ENCODE assay signal across 8 mouse cellular contexts in genomic region chr17:88508846-88509508, GRCm38 (mm10). TPM values are rescaled to one million over a fixed set of nuclear protein-coding genes. Genes with fewer than 3 reads are reported as not detected.
DNase-seq lines count a peak whose midpoint lies in the region; ATAC-seq and TF ChIP-seq lines count a peak whose summit lies in the region.

No protein-coding gene starts in this region.

- no peaks in the 10 kb centered on the region for H3K36me3 ChIP-seq in embryonic facial prominence, embryonic 13.5 days
- no peaks in the 10 kb centered on the region for H3K36me3 ChIP-seq in limb, embryonic 14.5 days (ENCODE audit: control insufficient read depth, insufficient read depth, low read length)
- H3K36me3 ChIP-seq in myocyte (ENCODE audit: control insufficient read depth, insufficient read depth) = no peaks in the 10 kb centered on the region

- H3K9me3 ChIP-seq in embryonic facial prominence, embryonic 13.5 days = no peaks in the 10 kb centered on the region
- H3K9me3 ChIP-seq in limb, embryonic 14.5 days (ENCODE audit: control insufficient read depth, low read length) = no peaks in the 10 kb centered on the region

- no peaks in the 10 kb centered on the region for H3K79me2 ChIP-seq in myocyte (ENCODE audit: control insufficient read depth, insufficient read depth)

- TF ChIP-seq POLR2A in limb, embryonic 14.5 days (IDR thresholded peaks at IDR 0.05; ENCODE audit: borderline replicate concordance, extremely low read depth, insufficient read depth, insufficient read length) = no peak
- no peak for TF ChIP-seq POLR2A in myocyte (IDR thresholded peaks at IDR 0.05; ENCODE audit: insufficient read length, low read depth)

- intact Hi-C loops in left cerebral cortex, postnatal 4 days (cut with DNase I) = no loop called here
- intact Hi-C loops in heart, postnatal 36 days (cut with DNase I) = no loop called here

- peak; percentile 59 for DNase-seq in left cerebral cortex, postnatal 4 days
- DNase-seq in left cerebral cortex, adult 18-20 months (ENCODE audit: low spot score in 2 of 2) = no peak
- DNase-seq in adipocyte (ENCODE audit: low spot score) = peak; percentile 79
- peak; percentile 63 to 64 for DNase-seq in heart, postnatal 36 days
- DNase-seq in limb, embryonic 14.5 days (ENCODE audit: low spot score) = no peak
- DNase-seq in urinary bladder, postnatal 4 days (ENCODE audit: low spot score in 2 of 2) = peak; percentile 71 to 78

- no peak overlapping the region for H3K4me3 ChIP-seq in embryonic facial prominence, embryonic 13.5 days
- no peak overlapping the region for H3K4me3 ChIP-seq in limb, embryonic 14.5 days (replicated peaks; ENCODE audit: low read length)
- peak overlapping the region; percentile 2 for H3K4me3 ChIP-seq in myocyte

- 36% methylated on average over 12 of the region's 12 CpGs for WGBS in embryonic facial prominence, embryonic 13.5 days
- whole genome bisulfite sequencing in limb, embryonic 14.5 days = 32% methylated on average over 12 of the region's 12 CpGs

- no peak overlapping the region for H3ac ChIP-seq in myocyte (ENCODE audit: control insufficient read depth, insufficient read length)

- no peak overlapping the region for H3K27ac ChIP-seq in embryonic facial prominence, embryonic 13.5 days
- no peak overlapping the region for H3K27ac ChIP-seq in limb, embryonic 14.5 days (replicated peaks; ENCODE audit: low read depth, low read length)

- peaks cover 23% of the 10 kb centered on the region for H3K4me1 ChIP-seq in embryonic facial prominence, embryonic 13.5 days
- H3K4me1 ChIP-seq in limb, embryonic 14.5 days (ENCODE audit: control insufficient read depth, insufficient read depth, low read length) = peaks cover 9% of the 10 kb centered on the region

- ATAC-seq in embryonic facial prominence, embryonic 13.5 days (ENCODE audit: insufficient number of reproducible peaks, insufficient read depth, low FRiP score, low TSS enrichment, low read depth) = peak; percentile 53; the same call in 1 of the 2 replicates
- no peak; the same call in 1 of the 2 replicates for ATAC-seq in limb, embryonic 14.5 days (ENCODE audit: low FRiP score, low read depth)

- no peaks in the 10 kb centered on the region for H3K27me3 ChIP-seq in embryonic facial prominence, embryonic 13.5 days
- no peaks in the 10 kb centered on the region for H3K27me3 ChIP-seq in limb, embryonic 14.5 days (ENCODE audit: control insufficient read depth, insufficient read depth, low read length)
- no peaks in the 10 kb centered on the region for H3K27me3 ChIP-seq in myocyte (ENCODE audit: control insufficient read depth, insufficient read depth, insufficient read length)

- H3K4me2 ChIP-seq in embryonic facial prominence, embryonic 13.5 days = peak overlapping the region; percentile 30
- peak overlapping the region; percentile 11; the same call in 1 of the 2 replicates for H3K4me2 ChIP-seq in limb, embryonic 14.5 days (replicated peaks; ENCODE audit: low read depth, low read length, severe bottlenecking)
- H3K4me2 ChIP-seq in myocyte (ENCODE audit: low read depth) = peak overlapping the region; percentile 74

- H3K9ac ChIP-seq in embryonic facial prominence, embryonic 13.5 days = no peak overlapping the region
- H3K9ac ChIP-seq in limb, embryonic 14.5 days (ENCODE audit: low read depth, low read length, severe bottlenecking) = no peak overlapping the region

TF ChIP-seq in myocyte, 11 proteins besides CTCF, POLR2A, EP300 and RAD21:
- no peak for TF ChIP-seq USF1 (IDR thresholded peaks at IDR 0.05; ENCODE audit: low read depth)
- no peak for TF ChIP-seq MAX (IDR thresholded peaks at IDR 0.05; ENCODE audit: low read depth)
- TF ChIP-seq POLR2AphosphoS2 (IDR thresholded peaks at IDR 0.05; ENCODE audit: insufficient read length, low read depth) = no peak
- TF ChIP-seq SRF (IDR thresholded peaks at IDR 0.05; ENCODE audit: control insufficient read depth, insufficient read length, low read depth) = no peak
- TF ChIP-seq TCF3 (IDR thresholded peaks at IDR 0.05; ENCODE audit: insufficient read length, low read depth) = no peak

RNA-seq across cellular contexts. Expression of gene Ppp1r21, which starts 20.9 kb away (rescaled TPM):
- 10 to 100 TPM; 71.4 to 71.6 TPM for total RNA-seq in left cerebral cortex, postnatal 4 days (2021)
- 10 to 100 TPM; 76.6 to 80.7 TPM for total RNA-seq in left cerebral cortex, adult 18-20 months (2021)
- polyA plus RNA-seq in embryonic facial prominence, embryonic 13.5 days (2015; fragmentation: Nextera tagmentation; extraction: Ambion mirVana) = 19.6 and 26.8 TPM in 2 replicates
- 10 to 100 TPM in 1 of 2 experiments, 1 to 10 TPM in 1; 9.6 to 13.4 TPM for total RNA-seq in heart, postnatal 36 days (2021)
- 35.7 and 36.3 TPM in 2 replicates for polyA plus RNA-seq in limb, embryonic 14.5 days (2012; rRNA removed)
- 25.1 and 26.6 TPM in 2 replicates for polyA plus RNA-seq in limb, embryonic 14.5 days (2014; fragmentation: Nextera tagmentation; extraction: Ambion mirVana)
- polyA plus RNA-seq in myocyte (2012; fragmentation: generic; extraction: Trizol) = 11.5 TPM

Comparison
In these comparisons a context has a peak if more than half of its experiments do, and no peak if none do; other contexts are left out.
1. DNase-seq: peak in left cerebral cortex, postnatal 4 days (single experiment), adipocyte (single experiment), heart, postnatal 36 days (2 of 2) and urinary bladder, postnatal 4 days (2 of 2); none in left cerebral cortex, adult 18-20 months (0 of 2) and limb, embryonic 14.5 days (single experiment).
2. H3K4me2 ChIP-seq: peak in every context shown above with its lines; median percentile 74 in myocyte; 30 in embryonic facial prominence, embryonic 13.5 days; 11 in limb, embryonic 14.5 days.
3. RNA of gene Ppp1r21, which starts 20.9 kb away (total RNA-seq): 76.6 to 80.7 TPM in left cerebral cortex, adult 18-20 months and 71.4 to 71.6 TPM in left cerebral cortex, postnatal 4 days; 9.6 to 13.4 TPM in heart, postnatal 36 days; every median in the first group is over 4 times any median in the second.